15 mouse cellular contexts compared by ENCODE assay signal in the genomic region with DNA sequence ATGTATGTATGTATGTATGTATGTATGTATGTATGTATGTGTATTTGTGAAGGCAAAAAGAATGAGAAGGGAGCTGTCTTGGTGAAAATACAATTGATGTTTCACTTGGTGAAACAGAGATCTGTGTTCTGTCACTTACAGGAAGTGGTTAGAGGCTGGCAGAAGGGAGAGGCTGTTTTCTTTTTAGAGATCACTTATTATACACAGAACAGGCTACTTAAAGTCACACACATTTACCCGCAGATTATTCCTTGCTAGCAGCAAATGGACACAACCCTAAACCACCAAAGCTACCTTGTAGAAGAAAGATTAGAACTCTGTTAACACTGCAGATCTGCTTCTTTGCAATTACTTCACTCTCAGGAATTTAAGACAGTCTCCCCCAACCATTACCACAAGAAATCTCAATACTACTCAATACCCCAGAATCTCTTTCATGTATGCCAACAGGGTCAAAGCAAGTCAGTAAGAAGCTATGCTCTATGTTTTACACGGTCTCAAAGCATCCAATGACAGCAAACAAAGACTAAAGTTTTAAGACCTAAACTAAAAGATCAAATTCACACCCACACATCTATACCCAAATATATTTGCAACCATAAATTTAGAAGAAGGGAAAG.
DNase-seq lines count a peak whose midpoint lies in the region; ATAC-seq and TF ChIP-seq lines count a peak whose summit lies in the region.
"Had no signal": no experiment of that assay in that cellular context is flagged by ENCODE, and none has a peak within 500 bp of the region (broad histone marks: within the 10 kb centered on the region; RNA-seq: fewer than 3 reads in every experiment).

No protein-coding gene starts in this region.

- DNase-seq in heart, adult 9 months (ENCODE audit: low spot score in 2 of 2) = no peak
- peak; percentile 70 for DNase-seq in 416B (ENCODE audit: low read depth)
- DNase-seq in MEL (ENCODE audit: low read depth, low spot score) = peak; percentile 55
- DNase-seq in adrenal gland, adult 8-10 months = no peak
- no peak for DNase-seq in layer of hippocampus, adult 9-10 months (ENCODE audit: low spot score)
- no peak for DNase-seq in adrenal gland, adult (ENCODE audit: inconsistent age in 2 of 2, low spot score in 1 of 2)
- DNase-seq: gastrocnemius, postnatal 14 days; kidney, postnatal 10 days had no signal

- H3K79me2 ChIP-seq in MEL (ENCODE audit: control insufficient read depth, insufficient read depth, low read length, poor library complexity) = no peaks in the 10 kb centered on the region

- H3K36me3 ChIP-seq in heart, embryonic 15.5 days = no peaks in the 10 kb centered on the region
- peaks cover 0 to 16% of the 10 kb centered on the region in 2 experiments; a peak in 2 of 4 replicates for H3K36me3 ChIP-seq in MEL (ENCODE audit: control insufficient read depth in 1 of 2, insufficient read depth in 2 of 2, low read length in 2 of 2)
- H3K36me3 ChIP-seq: forebrain, embryonic 15.5 days; midbrain, embryonic 12.5 days had no signal

- no peak overlapping the region for H3K4me2 ChIP-seq in heart, embryonic 15.5 days
- H3K4me2 ChIP-seq: forebrain, embryonic 15.5 days; midbrain, embryonic 12.5 days had no signal

- peaks cover 25% of the 10 kb centered on the region for H3K4me1 ChIP-seq in heart, embryonic 15.5 days (replicated peaks)
- peaks cover 2 to 13% of the 10 kb centered on the region in 2 experiments; a peak in 3 of 4 replicates for H3K4me1 ChIP-seq in MEL (ENCODE audit: control insufficient read depth in 1 of 2, insufficient read depth in 2 of 2, low read length in 2 of 2)

- ATAC-seq in heart, embryonic 15.5 days (replicated peaks; ENCODE audit: insufficient number of reproducible peaks, insufficient read depth, low FRiP score, low read depth) = no peak
- ATAC-seq in megakaryocyte progenitor cell, adult 5-6 weeks (replicated peaks; ENCODE audit: poor library complexity) = peak; percentile 30
- ATAC-seq: forebrain, embryonic 15.5 days; hindbrain, embryonic 16.5 days had no signal

- no peaks in the 10 kb centered on the region for H3K9me3 ChIP-seq in heart, embryonic 15.5 days (replicated peaks)
- no peaks in the 10 kb centered on the region for H3K9me3 ChIP-seq in MEL (replicated peaks; ENCODE audit: insufficient read depth, low read length)
- H3K9me3 ChIP-seq: forebrain, embryonic 15.5 days; midbrain, embryonic 12.5 days had no signal

- peak; percentile 18 to 45; a peak in 2 of 4 replicates for TF ChIP-seq EP300 in MEL (IDR thresholded peaks at IDR 0.05; ENCODE audit: low read depth in 1 of 2, low read length in 2 of 2)

- no peak for TF ChIP-seq POLR2A in MEL (IDR thresholded peaks at IDR 0.05; ENCODE audit: control insufficient read depth in 1 of 2, insufficient read depth in 1 of 2, low read depth in 1 of 2, low read length in 2 of 2, poor library complexity in 1 of 2)

- no peak overlapping the region for H3K4me3 ChIP-seq in heart, embryonic 15.5 days
- no peak overlapping the region for H3K4me3 ChIP-seq in MEL (ENCODE audit: control insufficient read depth in 1 of 2, insufficient read depth in 1 of 2, low read depth in 2 of 2, low read length in 2 of 2)
- H3K4me3 ChIP-seq: forebrain, embryonic 15.5 days; midbrain, embryonic 12.5 days had no signal

- H3K9ac ChIP-seq in heart, embryonic 15.5 days = no peak overlapping the region
- no peak overlapping the region for H3K9ac ChIP-seq in MEL (ENCODE audit: control insufficient read depth, low read depth, low read length, poor library complexity, severe bottlenecking)
- H3K9ac ChIP-seq: forebrain, embryonic 15.5 days; liver, embryonic 14.5 days; midbrain, embryonic 12.5 days had no signal

- H3K27ac ChIP-seq in heart, embryonic 15.5 days = peak overlapping the region; percentile 16; the same call in 1 of the 2 replicates
- peak overlapping the region; percentile 38 for H3K27ac ChIP-seq in MEL (ENCODE audit: control insufficient read depth, low read depth, low read length)
- H3K27ac ChIP-seq: forebrain, embryonic 15.5 days; liver, embryonic 14.5 days; midbrain, embryonic 12.5 days; stomach, postnatal 0 days had no signal

- no peak for TF ChIP-seq RAD21 in MEL (IDR thresholded peaks at IDR 0.05; ENCODE audit: low read depth, low read length)

- TF ChIP-seq CTCF in MEL (IDR thresholded peaks at IDR 0.05 in 2 of 3, conservative IDR thresholded peaks at IDR 0.05 in 1 of 3; ENCODE audit: control insufficient read depth in 1 of 3, insufficient read depth in 1 of 3, low read depth in 2 of 3, low read length in 3 of 3, poor library complexity in 1 of 3, severe bottlenecking in 1 of 3) = no peak

- 22% methylated on average over 2 of the region's 2 CpGs for WGBS in heart, embryonic 15.5 days

- no peaks in the 10 kb centered on the region for H3K27me3 ChIP-seq in heart, embryonic 15.5 days
- H3K27me3 ChIP-seq in MEL (ENCODE audit: control insufficient read depth in 1 of 2, insufficient read depth in 2 of 2, low read length in 2 of 2) = no peaks in the 10 kb centered on the region
- H3K27me3 ChIP-seq: forebrain, embryonic 15.5 days; midbrain, embryonic 12.5 days had no signal

TF ChIP-seq in MEL, 35 proteins besides CTCF, POLR2A, EP300 and RAD21:
- TF ChIP-seq SIN3A (IDR thresholded peaks at IDR 0.05; ENCODE audit: low read length) (0 out of 2 replicates have a peak, but pooled peaks have one; percentile 37), TBP (IDR thresholded peaks at IDR 0.05; ENCODE audit: low read depth, low read length) (no peak)

Comparison
In these comparisons a context has a peak if more than half of its experiments do, and no peak if none do; other contexts are left out.
1. DNase-seq: peak in 416B (single experiment) and MEL (single experiment); none in heart, adult 9 months (0 of 2), adrenal gland, adult 8-10 months (single experiment), layer of hippocampus, adult 9-10 months (single experiment) and adrenal gland, adult (0 of 2).